Mouse (Mus musculus) megakaryocyte, adult 5-6 weeks (primary cell): Measurements from ENCODE around the gene Ddhd1. TPM values are rescaled to one million over a fixed set of nuclear protein-coding genes. Genes with fewer than 3 reads are reported as not detected.
"Not testable (repeated sequence)": the region's sequence is repeated elsewhere in the genome, so short reads cannot be mapped to it uniquely, and the experiment has no call there.

Source experiments
- ATAC-seq: 2 replicates; pipeline ENCODE4 v1.8.0; 2016; ENCODE audit warnings: mild to moderate bottlenecking, inconsistent platforms; ENCODE audit not compliant: poor library complexity, severe bottlenecking
- total RNA-seq, 2 experiments: library from RNA; stranded (forward) in 1 of 2; stranded (reverse) in 1 of 2; fragments of 153-499, 151-499 nt in 1 of 2; fragments of 221-1000, 200-1000 nt in 1 of 2; gene quantifications; 2 replicates each; pipeline versions ENCODE4 v1.2.3 to v1.2.4; 2015 to 2017

Ddhd1 gene
- total RNA-seq, 2 experiments from 2014 or later = 34.0 to 46.5 TPM

DNA sequence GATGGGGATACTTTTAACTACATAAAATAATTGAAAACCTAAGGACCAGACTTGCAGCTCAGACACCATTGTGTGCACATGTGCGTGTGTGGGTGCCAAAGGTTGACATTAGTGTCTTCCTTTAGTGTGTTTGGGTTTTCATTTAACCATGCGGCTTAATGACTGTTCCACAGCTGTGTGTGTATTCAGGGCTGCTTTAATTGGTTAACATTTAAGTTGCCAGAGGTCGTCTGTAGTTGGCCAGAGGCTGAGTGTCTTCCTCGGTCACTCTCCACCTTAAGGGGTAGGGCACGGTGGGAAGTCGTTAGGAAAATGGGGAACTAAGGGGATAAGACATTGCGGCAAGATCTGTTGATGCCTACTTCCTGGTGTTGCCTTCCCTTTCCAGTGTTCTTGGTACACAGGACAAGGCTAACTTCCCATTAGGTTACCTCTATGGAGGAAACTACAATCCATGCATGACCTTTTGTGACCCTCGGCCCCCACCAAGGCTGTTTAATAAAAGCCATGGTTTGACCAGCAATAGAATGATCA is 74.4 kb downstream of the Ddhd1 start:
- peak; percentile 57 for ATAC-seq

DNA sequence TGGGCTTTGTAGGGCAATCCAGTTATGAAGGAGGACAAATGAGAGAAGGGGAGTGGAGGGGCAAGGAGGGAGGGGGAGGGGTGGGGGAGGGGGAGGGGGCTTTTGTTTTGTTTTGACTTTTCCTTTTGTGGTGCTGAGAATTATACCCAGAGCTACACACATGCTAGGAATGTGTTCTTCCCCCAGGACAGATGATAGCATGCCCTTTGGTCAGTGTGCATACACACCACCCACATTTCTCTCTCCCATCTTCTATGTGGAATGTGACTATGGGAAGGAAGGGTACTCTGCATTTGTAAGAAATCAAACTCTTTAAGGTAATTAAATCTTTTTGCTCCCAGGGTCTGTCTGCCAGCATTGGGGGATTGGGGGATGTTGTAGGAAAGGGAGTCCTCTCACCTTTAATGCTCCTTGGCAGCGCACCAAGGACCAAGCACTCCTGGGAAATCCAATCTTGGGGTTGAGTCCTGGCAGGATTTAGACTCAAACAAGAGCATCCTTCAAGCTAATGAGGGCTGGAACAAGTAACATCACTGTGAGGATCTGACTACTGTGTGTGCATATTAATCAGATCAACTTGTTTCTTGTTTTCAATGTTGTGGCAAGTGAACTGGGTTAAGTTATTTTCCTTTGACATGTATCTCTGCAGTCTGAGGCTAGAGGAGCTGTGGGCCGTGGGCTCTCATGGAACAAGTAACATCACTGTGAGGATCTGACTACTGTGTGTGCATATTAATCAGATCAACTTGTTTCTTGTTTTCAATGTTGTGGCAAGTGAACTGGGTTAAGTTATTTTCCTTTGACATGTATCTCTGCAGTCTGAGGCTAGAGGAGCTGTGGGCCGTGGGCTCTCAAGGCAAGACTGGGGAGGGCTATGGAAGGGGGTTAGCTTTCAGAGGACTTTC is 76.8 kb downstream of the Ddhd1 start:
- ATAC-seq = not testable (repeated sequence)

DNA sequence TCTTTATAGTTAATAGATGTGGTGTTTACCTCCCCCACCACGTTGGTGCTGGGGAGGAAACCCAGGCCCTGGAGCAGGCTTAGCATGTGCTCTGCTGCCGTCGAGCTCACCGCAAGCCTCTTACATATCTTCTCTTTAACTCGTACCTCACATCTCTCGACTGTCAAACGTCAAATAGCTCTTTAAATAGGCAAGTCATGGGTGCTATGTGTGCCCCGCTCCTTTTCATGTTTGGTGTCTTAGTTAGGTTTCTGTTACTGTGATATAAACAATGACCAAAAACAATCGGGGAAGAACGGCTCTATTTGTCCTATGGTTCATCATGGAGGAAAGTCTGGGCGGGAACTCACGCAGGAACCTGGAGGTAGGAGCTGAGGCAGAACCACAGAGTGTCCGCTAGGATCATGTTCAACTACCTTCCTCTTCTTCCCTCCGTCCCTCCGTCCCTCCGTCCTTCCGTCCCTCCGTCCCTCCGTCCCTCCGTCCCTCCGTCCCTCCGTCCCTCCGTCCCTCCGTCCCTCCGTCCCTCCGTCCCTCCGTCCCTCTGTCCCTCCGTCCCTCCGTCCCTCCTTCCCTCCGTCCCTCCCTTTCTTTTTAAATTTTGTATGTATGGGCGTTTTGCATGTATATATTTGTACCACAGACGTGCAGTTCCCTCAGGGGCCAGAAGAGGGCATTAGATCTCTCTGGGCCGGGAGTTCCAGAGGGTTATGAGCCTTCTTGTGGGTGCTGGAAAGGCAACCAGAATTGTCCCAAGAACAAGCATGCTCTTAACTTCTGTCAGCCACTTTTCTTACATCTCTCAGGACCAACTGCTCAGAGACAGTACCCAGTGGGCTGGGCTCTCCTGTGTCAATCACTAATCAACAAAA is 91.6 kb downstream of the Ddhd1 start:
- peak; percentile 88 for ATAC-seq

DNA sequence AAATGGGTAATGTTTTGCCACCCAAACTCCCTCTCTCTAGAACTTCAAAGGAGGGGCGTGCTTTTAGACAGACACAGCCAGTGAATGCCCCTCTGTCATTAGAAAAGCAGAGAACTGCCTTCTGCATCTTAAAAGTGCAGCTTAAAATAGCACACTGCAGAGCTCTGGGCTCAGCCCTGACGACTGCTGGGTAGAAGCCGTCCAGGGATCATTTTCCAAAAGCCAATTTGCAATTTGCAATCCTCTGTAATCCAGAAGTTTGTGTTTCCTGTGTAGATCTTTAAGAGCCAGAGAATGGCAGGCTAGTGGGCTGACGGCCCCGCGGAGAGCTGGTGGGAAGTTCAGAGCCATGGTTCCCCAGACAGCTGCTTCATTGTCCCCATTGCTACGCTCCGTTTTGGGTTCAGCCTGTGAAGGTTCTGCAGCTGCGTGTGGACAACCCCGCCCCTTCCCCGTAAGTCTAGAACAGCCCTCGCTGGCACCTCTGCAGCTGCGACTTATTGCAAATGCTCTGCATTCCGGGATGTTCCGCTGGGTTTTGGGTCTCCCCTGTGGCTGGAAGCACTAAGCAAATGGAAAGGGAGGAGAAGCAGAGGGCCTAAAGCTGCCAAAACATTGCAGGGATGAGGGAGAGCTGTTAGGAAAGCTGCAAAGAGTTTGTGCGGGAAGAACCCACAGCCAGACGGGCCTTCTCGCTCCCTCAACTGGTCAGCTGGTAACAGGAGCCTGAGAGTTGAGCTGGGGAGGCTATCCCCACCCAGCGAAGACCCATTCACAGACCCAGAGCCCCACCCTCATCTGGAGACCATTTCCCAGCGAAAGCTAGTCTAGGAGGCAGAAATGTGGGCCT is 92.5 kb downstream of the Ddhd1 start:
- 0 out of 2 replicates have a peak, but pooled peaks have one; percentile 35 for ATAC-seq

DNA sequence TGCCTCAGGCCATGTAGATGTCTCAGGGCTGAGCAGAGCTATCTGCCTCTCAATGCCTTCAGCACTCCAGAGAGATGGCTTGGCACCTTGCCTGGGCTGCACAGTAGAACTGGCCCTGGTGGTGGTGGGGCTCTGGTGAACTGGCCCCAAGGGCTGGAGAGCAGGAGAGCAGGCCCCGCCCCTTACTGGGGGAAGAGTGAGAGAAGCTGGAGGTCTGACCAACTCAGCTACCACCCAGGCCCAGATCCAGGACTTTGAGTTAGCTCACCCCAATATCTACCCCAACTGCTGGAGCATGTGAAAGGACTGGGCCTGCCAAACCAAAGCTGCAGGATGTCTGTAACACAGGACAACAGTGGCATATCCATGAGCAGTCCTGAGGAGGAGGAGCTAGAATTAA is 94.4 kb downstream of the Ddhd1 start:
- no peak for ATAC-seq

DNA sequence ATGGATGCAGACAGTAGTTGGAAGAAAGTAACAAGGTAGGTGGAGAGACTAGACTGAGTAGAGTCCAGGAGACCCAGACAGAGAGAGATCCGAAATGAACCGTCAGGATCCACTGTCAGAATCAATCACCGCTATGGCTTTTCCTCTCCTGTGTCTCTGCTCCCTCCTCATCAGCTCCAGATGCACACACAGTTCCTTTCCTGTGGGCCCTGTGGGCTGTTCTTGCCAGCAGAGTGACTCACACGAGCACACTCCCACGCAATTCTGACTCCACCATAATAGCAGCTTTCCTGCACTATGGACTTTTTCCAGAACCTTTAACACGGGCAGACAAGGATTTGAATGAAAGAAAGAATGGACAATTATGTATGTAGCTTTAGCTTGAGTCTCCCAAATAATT is 96.3 kb downstream of the Ddhd1 start:
- no peak for ATAC-seq

DNA sequence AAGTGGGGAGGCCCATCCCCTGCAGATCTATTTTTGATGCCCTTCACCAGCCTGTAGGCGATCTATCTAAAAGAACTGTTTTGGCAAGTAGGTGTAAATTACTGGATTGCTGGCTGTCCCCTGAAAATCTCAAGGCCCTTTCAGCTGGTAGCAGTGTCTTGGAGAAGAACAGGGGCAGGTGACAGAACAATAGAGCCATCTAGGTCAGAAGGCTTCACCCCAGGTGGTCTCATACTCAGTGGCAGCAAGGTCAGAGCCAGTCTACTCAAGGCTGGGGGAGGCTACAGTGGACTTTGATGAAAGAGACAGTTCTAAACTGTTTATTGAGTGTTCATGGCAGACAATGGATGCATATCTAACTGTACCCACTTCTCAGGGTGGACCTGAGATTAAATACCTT is 98.9 kb downstream of the Ddhd1 start:
- no peak for ATAC-seq

DNA sequence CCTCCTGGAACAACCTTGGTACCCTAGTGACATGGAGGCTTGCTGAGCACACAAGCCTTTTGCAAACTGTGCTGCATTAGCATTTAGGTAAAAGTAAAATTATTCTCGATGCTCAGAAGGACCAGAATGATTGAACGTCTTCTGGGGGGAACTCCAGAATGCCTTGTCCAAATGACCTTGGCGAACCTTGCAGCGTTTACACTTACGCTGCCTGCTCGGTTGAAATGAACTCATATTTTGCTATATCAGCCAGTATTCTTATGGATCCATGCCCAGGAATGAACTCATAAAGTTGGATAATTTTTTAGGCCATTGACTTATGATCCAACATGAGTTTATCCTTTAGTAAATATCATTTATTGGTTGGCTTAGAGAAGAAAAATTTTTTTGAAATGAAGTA is 103.6 kb downstream of the Ddhd1 start:
- ATAC-seq = no peak

DNA sequence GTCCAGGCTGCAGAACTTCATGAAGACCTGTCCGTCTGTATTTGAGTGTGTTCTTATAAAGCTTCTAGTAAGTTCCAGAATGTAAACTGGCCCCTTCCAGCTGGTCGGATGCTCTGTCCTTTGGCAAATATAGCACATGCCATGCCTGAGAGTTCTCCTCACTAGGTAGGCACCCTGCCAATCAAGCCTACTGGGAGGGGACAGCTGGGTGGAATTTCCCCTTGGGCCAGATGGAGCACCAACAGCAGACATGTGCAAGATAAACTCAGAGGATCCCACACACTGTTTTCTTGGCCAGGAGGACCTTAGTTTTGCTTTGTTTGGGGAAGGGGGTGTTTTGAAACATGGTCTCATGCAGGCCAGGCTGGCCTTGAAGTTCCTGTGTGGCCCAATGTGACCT is 104.1 kb downstream of the Ddhd1 start:
- ATAC-seq = no peak

DNA sequence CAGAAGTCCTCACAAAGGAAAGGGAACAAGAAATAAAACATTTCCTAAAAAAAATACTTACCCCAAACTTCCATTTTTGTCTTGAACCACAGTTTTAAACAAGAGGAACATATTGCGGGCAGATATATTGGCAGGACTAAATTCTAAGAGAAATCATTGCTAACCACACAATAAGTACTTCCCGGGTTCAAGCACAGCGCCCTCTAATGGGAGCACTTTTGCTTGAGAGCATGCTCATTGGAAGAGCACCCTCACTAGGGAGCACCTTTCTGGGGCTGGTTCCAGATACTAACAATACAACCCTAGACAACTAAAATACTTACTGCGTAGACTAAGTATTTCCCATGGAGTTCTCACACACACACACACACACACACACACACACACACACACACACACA is 105.5 kb downstream of the Ddhd1 start:
- ATAC-seq = no peak

DNA sequence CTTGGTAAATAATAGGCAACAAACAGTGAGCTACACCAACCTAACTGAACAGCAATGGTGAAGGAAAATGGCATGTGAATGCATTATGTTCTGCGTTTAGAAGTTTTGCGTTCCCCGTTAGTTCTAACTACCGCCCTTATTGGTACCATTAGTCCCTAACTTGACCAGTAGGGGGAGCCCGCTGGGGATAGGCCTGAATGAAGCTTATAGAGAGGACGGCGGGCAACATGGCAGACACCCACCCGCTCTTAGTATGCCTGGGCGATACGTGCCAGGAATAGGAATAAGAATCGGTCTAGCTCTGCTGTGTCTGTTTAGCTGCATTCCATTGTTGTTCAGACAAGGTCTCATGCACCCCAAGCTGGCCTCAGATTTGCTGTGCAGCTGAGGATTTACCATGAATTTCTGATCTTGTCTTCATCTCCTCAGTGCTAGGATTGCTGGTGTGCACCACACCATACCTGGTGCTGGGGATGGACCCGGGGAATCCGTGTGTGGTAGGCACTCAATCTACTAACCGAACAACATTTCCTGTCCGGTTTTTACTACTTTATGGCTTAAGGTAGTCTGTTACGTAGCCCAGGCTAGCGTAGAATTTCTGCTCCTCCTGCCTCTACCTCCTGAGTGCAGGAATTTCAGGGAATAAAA is 106.7 kb downstream of the Ddhd1 start:
- no peak for ATAC-seq

DNA sequence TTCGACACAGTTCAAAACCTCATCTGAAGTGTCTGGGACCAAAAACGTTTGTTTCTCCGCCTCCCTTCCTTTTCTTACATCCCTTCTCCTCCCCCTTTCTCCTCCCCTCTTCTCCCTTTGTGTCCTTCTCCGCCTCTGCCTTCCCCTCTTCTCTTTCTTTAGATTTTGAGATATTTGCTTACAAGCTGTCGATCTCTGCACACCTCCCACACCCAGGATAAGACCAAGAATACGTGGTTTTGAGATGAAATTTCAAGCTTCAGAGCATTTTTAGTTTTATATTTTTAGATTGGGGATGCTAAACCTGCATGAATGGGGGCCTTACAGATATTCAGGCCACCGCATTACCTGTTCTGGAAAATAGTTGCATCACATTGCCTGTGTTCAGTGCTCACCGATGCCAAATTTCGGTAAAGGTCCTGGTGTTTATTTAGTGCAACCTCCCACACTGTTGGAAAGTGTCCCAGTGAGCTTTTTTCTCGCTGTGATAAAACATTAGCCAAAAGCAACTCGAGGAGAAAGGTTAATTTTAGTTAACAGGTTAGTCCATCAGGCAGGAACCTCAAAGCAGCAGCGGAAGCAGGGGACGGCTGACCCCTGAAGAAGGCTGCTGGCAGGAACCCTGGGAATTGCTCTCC is 107.8 kb downstream of the Ddhd1 start:
- no peak for ATAC-seq

DNA sequence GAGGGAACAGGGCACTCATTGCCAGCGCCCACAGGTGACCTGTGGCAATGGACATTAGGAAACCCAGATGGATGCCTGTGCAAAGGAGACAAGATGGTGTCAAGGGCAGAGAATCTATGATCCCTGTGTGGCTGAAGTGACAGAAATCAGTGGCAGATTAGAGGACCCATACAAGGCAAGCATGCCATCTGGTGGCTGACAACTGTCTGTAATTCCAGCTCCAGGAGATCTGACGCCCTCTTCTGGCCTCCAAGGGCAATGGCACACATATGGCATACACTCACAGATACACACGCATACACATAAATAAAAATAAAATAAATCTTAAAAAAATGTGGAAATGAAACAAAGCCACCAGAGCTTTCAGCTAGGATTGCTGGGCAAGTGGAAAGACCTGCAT is 109.8 kb downstream of the Ddhd1 start:
- ATAC-seq = no peak

DNA sequence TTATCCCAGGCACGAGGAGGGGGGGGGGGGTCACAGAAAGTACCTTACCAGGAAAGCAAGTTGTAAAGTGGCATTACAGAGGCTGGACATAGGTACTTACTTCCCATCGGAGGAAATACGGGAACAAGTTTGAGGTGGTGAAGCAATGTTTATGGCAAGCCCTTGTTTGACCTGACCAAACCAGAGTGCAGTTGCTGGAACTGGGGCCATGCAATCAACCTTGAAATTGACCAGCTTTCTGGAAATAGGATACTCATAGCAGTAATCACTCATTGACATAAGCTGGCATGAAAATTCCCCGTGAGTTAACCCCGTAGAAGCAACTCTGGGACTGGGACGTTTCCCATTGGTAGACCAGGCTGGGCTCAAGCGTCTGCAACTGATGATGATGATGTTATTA is 113.0 kb downstream of the Ddhd1 start:
- ATAC-seq = no peak

DNA sequence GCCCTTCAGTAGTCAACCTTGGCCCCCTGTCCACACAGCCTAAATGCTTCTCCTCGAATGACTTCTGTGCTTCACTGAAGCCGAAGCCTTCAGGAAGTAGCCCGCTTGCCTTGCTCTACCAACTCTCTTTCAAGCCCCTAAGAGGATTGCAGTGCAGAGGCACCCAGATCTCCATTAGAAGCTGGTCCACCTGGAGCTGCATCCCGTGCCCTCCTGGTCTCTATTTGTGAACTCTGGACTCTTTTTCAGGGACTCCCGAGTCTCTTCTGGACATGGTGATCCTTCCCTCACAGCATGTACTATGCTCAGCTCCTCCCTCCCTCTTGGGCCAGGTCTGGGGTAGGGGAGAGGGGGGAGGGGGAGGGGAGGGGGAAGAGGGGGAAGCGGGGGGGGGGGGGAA is 113.9 kb downstream of the Ddhd1 start:
- no peak for ATAC-seq

DNA sequence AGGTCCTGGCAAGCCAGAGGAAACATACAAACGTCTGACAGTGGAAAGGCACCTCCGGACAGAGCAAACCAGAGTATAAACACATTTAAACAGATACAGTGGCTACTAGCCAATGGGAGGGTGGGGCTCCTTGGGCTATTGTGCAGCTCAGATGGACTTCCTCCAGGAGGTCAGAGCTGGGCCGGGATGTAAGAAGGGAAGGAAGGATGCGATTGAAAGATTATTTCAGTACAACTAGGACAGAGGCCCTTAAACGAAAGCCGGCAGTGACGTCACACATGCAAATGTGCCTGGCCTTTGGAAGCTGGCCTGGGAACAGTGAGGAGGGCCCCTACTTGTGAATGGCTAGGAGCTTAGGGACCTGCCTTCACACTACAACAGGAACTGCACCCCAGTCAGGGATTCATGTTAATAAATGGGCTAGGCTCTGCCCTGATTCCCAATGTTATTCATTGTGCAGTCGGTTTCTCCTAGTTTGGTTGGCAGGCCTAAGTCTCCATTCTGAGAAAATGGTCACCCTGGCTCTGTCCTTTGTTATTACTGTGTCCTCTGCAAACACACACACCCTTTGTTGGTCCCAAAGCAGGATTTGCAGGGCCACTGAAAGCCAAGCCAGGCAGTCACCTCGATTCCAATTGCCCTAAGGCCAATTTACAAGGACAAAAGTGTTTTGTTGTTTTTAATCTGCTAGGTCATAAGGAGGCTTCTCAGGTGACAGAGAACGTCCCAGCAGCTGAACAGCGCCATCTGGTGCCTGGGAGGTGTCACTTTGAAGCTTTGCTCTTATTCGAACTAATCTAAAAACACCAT is 118.1 kb downstream of the Ddhd1 start:
- ATAC-seq = no peak
